Comparison of ENCODE assay signal across 28 mouse cellular contexts in the genomic region with DNA sequence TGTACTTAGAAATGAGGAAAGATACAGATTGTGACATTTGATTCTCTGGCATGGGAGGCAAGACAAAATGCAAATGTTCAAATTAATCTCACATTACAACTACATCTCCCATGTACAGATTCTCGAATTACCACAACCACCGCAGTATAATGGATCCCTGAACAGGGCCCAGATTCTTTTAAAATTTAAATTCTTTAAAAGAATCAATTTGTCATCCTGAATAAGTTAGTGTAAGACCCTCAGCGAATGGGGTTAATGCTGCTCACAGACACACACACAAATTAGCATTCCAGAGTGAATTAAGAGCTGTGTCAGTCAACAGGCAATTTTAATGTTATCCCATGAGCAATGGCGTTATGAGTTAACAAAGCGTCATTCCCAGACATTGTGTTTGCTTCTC. TPM values are rescaled to one million over a fixed set of nuclear protein-coding genes. Genes with fewer than 3 reads are reported as not detected.
DNase-seq lines count a peak whose midpoint lies in the region; ATAC-seq and TF ChIP-seq lines count a peak whose summit lies in the region.
"Had no signal": no experiment of that assay in that cellular context is flagged by ENCODE, and none has a peak within 500 bp of the region (broad histone marks: within the 10 kb centered on the region; RNA-seq: fewer than 3 reads in every experiment).

No protein-coding gene starts in this region.

- H3K27me3 ChIP-seq in embryonic facial prominence, embryonic 14.5 days (replicated peaks; ENCODE audit: control insufficient read depth, insufficient read depth, low read length), result no peaks in the 10 kb centered on the region
- no peaks in the 10 kb centered on the region for H3K27me3 ChIP-seq in embryonic facial prominence, embryonic 10.5 days (replicated peaks; ENCODE audit: low read depth, poor library complexity, severe bottlenecking)
- no peaks in the 10 kb centered on the region for H3K27me3 ChIP-seq in forebrain, embryonic 14.5 days (replicated peaks; ENCODE audit: control insufficient read depth, insufficient read depth, low read length)
- H3K27me3 ChIP-seq in forebrain, embryonic 12.5 days, result no peaks in the 10 kb centered on the region
- no peaks in the 10 kb centered on the region for H3K27me3 ChIP-seq in hindbrain, embryonic 12.5 days
- H3K27me3 ChIP-seq in hindbrain, embryonic 11.5 days (ENCODE audit: control insufficient read depth, insufficient read depth, low read length), result no peaks in the 10 kb centered on the region
- H3K27me3 ChIP-seq in forebrain, postnatal 0 days (ENCODE audit: insufficient read depth, low read length), result no peaks in the 10 kb centered on the region
- H3K27me3 ChIP-seq: CH12.LX; embryonic facial prominence, embryonic 12.5 days; embryonic facial prominence, embryonic 15.5 days; Patski had no signal

- ATAC-seq in embryonic facial prominence, embryonic 14.5 days (ENCODE audit: low read depth), result no peak
- ATAC-seq in forebrain, embryonic 14.5 days, result peak; percentile 38; the same call in 1 of the 2 replicates
- no peak for ATAC-seq in forebrain, embryonic 12.5 days (ENCODE audit: low FRiP score)
- 0 out of 2 replicates have a peak, but pooled peaks have one; percentile 26 for ATAC-seq in hindbrain, embryonic 12.5 days (ENCODE audit: low FRiP score)
- no peak for ATAC-seq in hindbrain, embryonic 11.5 days (ENCODE audit: low FRiP score)
- peak; percentile 66 for ATAC-seq in forebrain, postnatal 0 days
- ATAC-seq: activated CD4-positive, CD25-positive, alpha-beta regulatory T cell, adult 4 months; CD4-positive, CD25-positive, alpha-beta regulatory T cell, adult 4 months; Patski had no signal

- intact Hi-C loops in gastrocnemius, adult 2 months (cut with DNase I), result no loop called here

- no peaks in the 10 kb centered on the region for H3K9me3 ChIP-seq in embryonic facial prominence, embryonic 14.5 days (ENCODE audit: control insufficient read depth, low read length)
- no peaks in the 10 kb centered on the region for H3K9me3 ChIP-seq in embryonic facial prominence, embryonic 10.5 days
- no peaks in the 10 kb centered on the region for H3K9me3 ChIP-seq in forebrain, embryonic 14.5 days (replicated peaks; ENCODE audit: control insufficient read depth, low read length)
- no peaks in the 10 kb centered on the region for H3K9me3 ChIP-seq in forebrain, embryonic 12.5 days
- no peaks in the 10 kb centered on the region for H3K9me3 ChIP-seq in hindbrain, embryonic 12.5 days (replicated peaks)
- H3K9me3 ChIP-seq in hindbrain, embryonic 11.5 days (ENCODE audit: control insufficient read depth, low read length), result no peaks in the 10 kb centered on the region
- no peaks in the 10 kb centered on the region for H3K9me3 ChIP-seq in forebrain, postnatal 0 days (ENCODE audit: low read length)
- H3K9me3 ChIP-seq: embryonic facial prominence, embryonic 12.5 days; embryonic facial prominence, embryonic 15.5 days had no signal

- DNase-seq in embryonic facial prominence, embryonic 14.5 days (ENCODE audit: low spot score), result peak; percentile 20
- DNase-seq in embryonic facial prominence, embryonic 10.5 days (ENCODE audit: low spot score), result no peak
- peak; percentile 13 for DNase-seq in forebrain, embryonic 14.5 days (ENCODE audit: low spot score)
- no peak for DNase-seq in hindbrain, embryonic 11.5 days (ENCODE audit: low spot score)
- no peak for DNase-seq in forebrain, postnatal 0 days
- DNase-seq in gastrocnemius, adult 2 months, result no peak
- DNase-seq: adrenal gland, adult 8-10 months; adrenal gland, postnatal 14 days; adrenal gland, postnatal 36 days; B cell, adult 2 months; cerebellum, adult 11 months; cerebellum, adult 18-20 months; cerebellum, adult 8-10 months; cerebellum, adult 9-11 months; cerebellum, postnatal 14 days; cerebellum, postnatal 36 days; embryo, embryonic 11 days had no signal

- WGBS in embryonic facial prominence, embryonic 14.5 days, result 41% methylated on average over 5 of the region's 5 CpGs
- 73% methylated on average over 5 of the region's 5 CpGs for WGBS in embryonic facial prominence, embryonic 10.5 days
- 27% methylated on average over 5 of the region's 5 CpGs for WGBS in forebrain, embryonic 14.5 days
- 49% methylated on average over 5 of the region's 5 CpGs for WGBS in forebrain, embryonic 12.5 days
- 53% methylated on average over 5 of the region's 5 CpGs for WGBS in hindbrain, embryonic 12.5 days
- WGBS in hindbrain, embryonic 11.5 days, result 64% methylated on average over 5 of the region's 5 CpGs
- 28% methylated on average over 5 of the region's 5 CpGs for WGBS in forebrain, postnatal 0 days

- no peak overlapping the region for H3K4me2 ChIP-seq in embryonic facial prominence, embryonic 14.5 days (ENCODE audit: low read depth, low read length)
- no peak overlapping the region for H3K4me2 ChIP-seq in forebrain, embryonic 14.5 days (ENCODE audit: low read length)
- no peak overlapping the region for H3K4me2 ChIP-seq in forebrain, embryonic 12.5 days
- H3K4me2 ChIP-seq in hindbrain, embryonic 12.5 days (replicated peaks), result no peak overlapping the region
- no peak overlapping the region for H3K4me2 ChIP-seq in hindbrain, embryonic 11.5 days (replicated peaks; ENCODE audit: low read depth, low read length)
- no peak overlapping the region for H3K4me2 ChIP-seq in forebrain, postnatal 0 days (ENCODE audit: low read depth)
- H3K4me2 ChIP-seq: embryonic facial prominence, embryonic 12.5 days; embryonic facial prominence, embryonic 15.5 days had no signal

- no peaks in the 10 kb centered on the region for H3K4me1 ChIP-seq in embryonic facial prominence, embryonic 14.5 days (ENCODE audit: control insufficient read depth, insufficient read depth, low read length)
- H3K4me1 ChIP-seq in embryonic facial prominence, embryonic 10.5 days, result no peaks in the 10 kb centered on the region
- H3K4me1 ChIP-seq in forebrain, embryonic 14.5 days (ENCODE audit: control insufficient read depth, insufficient read depth, low read length), result peaks cover 3% of the 10 kb centered on the region; the same call in 1 of the 2 replicates
- H3K4me1 ChIP-seq in forebrain, embryonic 12.5 days, result peaks cover 3% of the 10 kb centered on the region; the same call in 1 of the 2 replicates
- H3K4me1 ChIP-seq in hindbrain, embryonic 12.5 days, result no peaks in the 10 kb centered on the region
- no peaks in the 10 kb centered on the region for H3K4me1 ChIP-seq in hindbrain, embryonic 11.5 days (replicated peaks; ENCODE audit: control insufficient read depth, insufficient read depth, low read length)
- no peaks in the 10 kb centered on the region for H3K4me1 ChIP-seq in forebrain, postnatal 0 days (ENCODE audit: insufficient read depth)
- H3K4me1 ChIP-seq: embryonic facial prominence, embryonic 12.5 days; embryonic facial prominence, embryonic 15.5 days had no signal

- no peak for TF ChIP-seq CTCF in forebrain, postnatal 0 days (IDR thresholded peaks at IDR 0.05; ENCODE audit: low read depth)
- TF ChIP-seq CTCF in gastrocnemius, adult 2 months (IDR thresholded peaks at IDR 0.05), result no peak

- H3K4me3 ChIP-seq in embryonic facial prominence, embryonic 14.5 days (ENCODE audit: low read depth, low read length), result no peak overlapping the region
- H3K4me3 ChIP-seq in embryonic facial prominence, embryonic 10.5 days, result no peak overlapping the region
- no peak overlapping the region for H3K4me3 ChIP-seq in forebrain, embryonic 14.5 days (ENCODE audit: low read depth, low read length)
- H3K4me3 ChIP-seq in forebrain, embryonic 12.5 days (replicated peaks), result no peak overlapping the region
- no peak overlapping the region for H3K4me3 ChIP-seq in hindbrain, embryonic 12.5 days
- H3K4me3 ChIP-seq in hindbrain, embryonic 11.5 days (ENCODE audit: low read depth, low read length), result no peak overlapping the region
- no peak overlapping the region for H3K4me3 ChIP-seq in forebrain, postnatal 0 days (ENCODE audit: low read depth, low read length)
- H3K4me3 ChIP-seq in gastrocnemius, adult 2 months, result no peak overlapping the region
- H3K4me3 ChIP-seq: embryonic facial prominence, embryonic 12.5 days; embryonic facial prominence, embryonic 15.5 days; erythroblast, embryonic 14.5 days had no signal

- H3K27ac ChIP-seq in embryonic facial prominence, embryonic 14.5 days (replicated peaks; ENCODE audit: low read depth, low read length), result no peak overlapping the region
- no peak overlapping the region for H3K27ac ChIP-seq in embryonic facial prominence, embryonic 10.5 days (replicated peaks)
- no peak overlapping the region for H3K27ac ChIP-seq in forebrain, embryonic 14.5 days (ENCODE audit: low read depth, low read length)
- H3K27ac ChIP-seq in forebrain, embryonic 12.5 days, result no peak overlapping the region
- no peak overlapping the region for H3K27ac ChIP-seq in hindbrain, embryonic 12.5 days
- no peak overlapping the region for H3K27ac ChIP-seq in hindbrain, embryonic 11.5 days (ENCODE audit: low read depth, low read length)
- no peak overlapping the region for H3K27ac ChIP-seq in forebrain, postnatal 0 days (ENCODE audit: low read depth, low read length)
- H3K27ac ChIP-seq in gastrocnemius, adult 2 months, result no peak overlapping the region
- H3K27ac ChIP-seq: embryonic facial prominence, embryonic 12.5 days; embryonic facial prominence, embryonic 15.5 days had no signal

- H3K9ac ChIP-seq in embryonic facial prominence, embryonic 14.5 days (ENCODE audit: low read depth, low read length), result no peak overlapping the region
- H3K9ac ChIP-seq in forebrain, embryonic 14.5 days (ENCODE audit: low read length), result no peak overlapping the region
- H3K9ac ChIP-seq in forebrain, embryonic 12.5 days, result no peak overlapping the region
- no peak overlapping the region for H3K9ac ChIP-seq in hindbrain, embryonic 12.5 days
- no peak overlapping the region for H3K9ac ChIP-seq in hindbrain, embryonic 11.5 days (ENCODE audit: low read depth, low read length)
- no peak overlapping the region for H3K9ac ChIP-seq in forebrain, postnatal 0 days
- H3K9ac ChIP-seq: embryonic facial prominence, embryonic 12.5 days; embryonic facial prominence, embryonic 15.5 days had no signal

- H3K36me3 ChIP-seq in embryonic facial prominence, embryonic 14.5 days (ENCODE audit: control insufficient read depth, insufficient read depth, low read length), result no peaks in the 10 kb centered on the region
- no peaks in the 10 kb centered on the region for H3K36me3 ChIP-seq in embryonic facial prominence, embryonic 10.5 days (replicated peaks)
- H3K36me3 ChIP-seq in forebrain, embryonic 14.5 days (ENCODE audit: control insufficient read depth, insufficient read depth, low read length), result no peaks in the 10 kb centered on the region
- H3K36me3 ChIP-seq in forebrain, embryonic 12.5 days (replicated peaks), result no peaks in the 10 kb centered on the region
- H3K36me3 ChIP-seq in hindbrain, embryonic 12.5 days, result no peaks in the 10 kb centered on the region
- H3K36me3 ChIP-seq in hindbrain, embryonic 11.5 days (ENCODE audit: control insufficient read depth, insufficient read depth, low read length), result no peaks in the 10 kb centered on the region
- H3K36me3 ChIP-seq in forebrain, postnatal 0 days (ENCODE audit: insufficient read depth), result no peaks in the 10 kb centered on the region
- H3K36me3 ChIP-seq: embryonic facial prominence, embryonic 12.5 days; embryonic facial prominence, embryonic 15.5 days; G1E had no signal

RNA-seq across cellular contexts. Expression of a gene that starts 44.3 kb away (rescaled TPM):
- 2.3 and 2.9 TPM in 2 replicates for polyA plus RNA-seq in embryonic facial prominence, embryonic 14.5 days (2014; fragmentation: Nextera tagmentation; extraction: Ambion mirVana)
- 0.73 and 0.96 TPM in 2 replicates for polyA plus RNA-seq in embryonic facial prominence, embryonic 10.5 days (2016; fragmentation: Nextera tagmentation; extraction: Ambion mirVana)
- polyA plus RNA-seq in forebrain, embryonic 14.5 days (2014; fragmentation: Nextera tagmentation; extraction: Ambion mirVana), result 19.1 and 23.0 TPM in 2 replicates
- polyA plus RNA-seq in forebrain, embryonic 12.5 days (2016; fragmentation: Nextera tagmentation; extraction: Ambion mirVana), result 6.6 and 7.2 TPM in 2 replicates
- polyA plus RNA-seq in hindbrain, embryonic 12.5 days (2016; fragmentation: Nextera tagmentation; extraction: Ambion mirVana), result 10.6 and 13.0 TPM in 2 replicates
- polyA plus RNA-seq in hindbrain, embryonic 11.5 days (2014; fragmentation: Nextera tagmentation; extraction: Ambion mirVana), result 7.5 and 9.4 TPM in 2 replicates
- total RNA-seq in forebrain, postnatal 0 days (2014; rRNA removed), result 46.5 and 50.3 TPM in 2 replicates
- 36.2 and 46.1 TPM in 2 replicates for polyA plus RNA-seq in forebrain, postnatal 0 days (2015; fragmentation: Nextera tagmentation; extraction: Ambion mirVana)
- under 1 TPM in 1 of 2 experiments, not detected in 1; 0.17 TPM for total RNA-seq in gastrocnemius, adult 2 months (2021)
- total RNA-seq: common myeloid progenitor, adult 5-6 weeks had no signal
- polyA plus RNA-seq: activated CD4-positive, CD25-positive, alpha-beta regulatory T cell, adult 4 months; CD4-positive, CD25-positive, alpha-beta regulatory T cell, adult 4 months; erythroblast, embryonic 14.5 days; G1E had no signal

Comparison
In these comparisons a context has a peak if more than half of its experiments do, and no peak if none do; other contexts are left out.
1. ATAC-seq: peak in forebrain, embryonic 14.5 days (single experiment), hindbrain, embryonic 12.5 days (single experiment) and forebrain, postnatal 0 days (single experiment); none in embryonic facial prominence, embryonic 14.5 days (single experiment), forebrain, embryonic 12.5 days (single experiment) and hindbrain, embryonic 11.5 days (single experiment).
2. DNase-seq: peak in embryonic facial prominence, embryonic 14.5 days (single experiment) and forebrain, embryonic 14.5 days (single experiment); none in embryonic facial prominence, embryonic 10.5 days (single experiment), hindbrain, embryonic 11.5 days (single experiment), forebrain, postnatal 0 days (single experiment) and gastrocnemius, adult 2 months (single experiment).